Mouse (Mus musculus) E14TG2a.4 (cell line): Measurements from ENCODE around the gene 5031439G07Rik.

Experiments
- CTCF ChIP-seq: conservative IDR thresholded peaks from 2 replicates; pipeline ENCODE4 v1.5.1; 2014; ENCODE audit warnings: low read length
- NANOG ChIP-seq: IDR thresholded peaks from 2 replicates; pipeline ENCODE4 v1.6.1; 2014; ENCODE audit warnings: borderline replicate concordance, low read length, mixed read lengths
- POU5F1 ChIP-seq: IDR thresholded peaks from 2 replicates; pipeline ENCODE4 v1.6.1; 2014; ENCODE audit warnings: low read length, borderline replicate concordance

GRCm38 (mm10) chr15:84923508-84924181 is 64.7 kb downstream of the 5031439G07Rik start:
- TF ChIP-seq CTCF: no peak
- no peak for TF ChIP-seq NANOG
- TF ChIP-seq POU5F1: no peak
